Mouse (Mus musculus) hindbrain, embryonic 10.5 days (tissue): ENCODE results near the gene Clca3a1. TPM values are rescaled to one million over a fixed set of nuclear protein-coding genes. Genes with fewer than 3 reads are reported as not detected.

Experiments
- DNase-seq: peaks from one replicate; pipeline ENCODE4 v3.0.0-alpha.2; 2017; ENCODE audit warnings: low spot score
- H3K27ac ChIP-seq: fragments of 300-500 bp; sonication (generic); 2 replicates; pipeline ENCODE4 v1.5.1; 2016; ENCODE audit warnings: mild to moderate bottlenecking, moderate library complexity
- H3K27me3 ChIP-seq: fragments of 300-500 bp; sonication (generic); 2 replicates; pipeline ENCODE4 v1.6.1; 2016; ENCODE audit warnings: mild to moderate bottlenecking; ENCODE audit not compliant: poor library complexity, insufficient read depth, severe bottlenecking
- H3K36me3 ChIP-seq: fragments of 300-500 bp; sonication (generic); 2 replicates; pipeline ENCODE4 v1.6.1; 2016; ENCODE audit warnings: mild to moderate bottlenecking, moderate library complexity
- H3K4me1 ChIP-seq: fragments of 300-500 bp; sonication (generic); replicated peaks from 2 replicates; pipeline ENCODE4 v1.6.1; 2016; ENCODE audit warnings: mild to moderate bottlenecking
- H3K4me3 ChIP-seq: fragments of 300-500 bp; sonication (generic); 2 replicates; pipeline ENCODE4 v1.5.1; 2016; ENCODE audit warnings: mild to moderate bottlenecking, moderate library complexity
- H3K9me3 ChIP-seq: fragments of 300-500 bp; sonication (generic); 2 replicates; pipeline ENCODE4 v1.6.1; 2016; ENCODE audit warnings: mild to moderate bottlenecking, moderate library complexity
- WGBS: fragments of 180-500 bp; shearing (Covaris S2); methylation state at CpG from one replicate; pipeline ENCODE4 v1.1.7; 2016; 5-methylcytosine and 5-hydroxymethylcytosine counted together
- polyA plus RNA-seq: library from polyadenylated mRNA; unstranded; fragments of >200 nt; fragmentation: Nextera tagmentation; extraction: Ambion mirVana; gene quantifications from 2 replicates; pipeline ENCODE4 v1.2.1, GENCODE M21; 2016

Gene Clca3a1
- polyA plus RNA-seq, 1 experiment from 2014 or later = not detected

DNA sequence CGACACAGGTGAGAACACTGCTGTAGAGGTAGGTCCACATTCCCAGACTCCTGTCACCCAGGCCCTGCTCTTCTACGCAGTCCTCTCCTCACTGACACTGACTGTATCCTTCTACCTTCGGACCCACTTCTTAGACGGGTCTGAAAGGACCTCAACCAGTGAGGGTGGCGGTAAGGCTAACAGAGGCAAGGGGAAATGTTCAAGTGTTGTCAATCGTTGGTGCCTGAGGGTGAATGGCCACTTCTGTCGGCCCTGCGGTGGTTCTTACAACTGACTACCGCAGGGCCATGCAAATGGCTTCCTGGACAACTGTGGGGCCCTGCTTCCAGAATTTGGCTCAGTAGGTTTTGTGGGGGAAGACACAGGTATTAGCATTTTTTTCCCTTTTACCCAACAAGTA is 73.2 kb downstream of the Clca3a1 start:
- peaks cover 26% of the 10 kb centered on the region for H3K36me3 ChIP-seq
- no peaks in the 10 kb centered on the region for H3K27me3 ChIP-seq
- WGBS = 94% methylated on average over 9 of the region's 9 CpGs
- H3K27ac ChIP-seq = no peak overlapping the region
- H3K4me1 ChIP-seq = peaks cover 6% of the 10 kb centered on the region
- DNase-seq = no peak
- H3K4me3 ChIP-seq = no peak overlapping the region
- H3K9me3 ChIP-seq = no peaks in the 10 kb centered on the region

DNA sequence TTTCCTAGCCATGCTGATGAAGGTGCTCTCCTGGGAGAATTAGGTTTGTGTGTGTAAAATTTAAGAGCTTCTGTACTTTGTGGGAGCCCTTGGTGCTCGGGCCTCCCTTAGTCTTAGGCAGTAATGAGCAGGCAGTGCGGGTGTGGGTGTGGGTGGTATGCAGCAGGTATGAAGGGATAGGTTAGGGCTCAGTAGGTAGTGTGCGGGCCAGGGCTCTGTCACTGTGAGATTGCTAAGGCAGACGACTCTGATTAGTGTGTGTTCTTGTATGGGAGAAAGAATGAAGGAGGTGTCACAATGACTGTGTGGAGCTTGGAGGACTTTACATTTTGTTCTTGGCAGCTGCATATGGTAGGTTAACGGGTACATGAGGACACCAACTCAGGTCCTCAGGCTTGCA is 74.6 kb downstream of the Clca3a1 start:
- H3K36me3 ChIP-seq = peaks cover 20% of the 10 kb centered on the region
- no peak for DNase-seq
- WGBS = 93% methylated on average over 5 of the region's 5 CpGs
- H3K9me3 ChIP-seq = no peaks in the 10 kb centered on the region
- peaks cover 6% of the 10 kb centered on the region for H3K4me1 ChIP-seq
- H3K27ac ChIP-seq = no peak overlapping the region
- H3K27me3 ChIP-seq = no peaks in the 10 kb centered on the region
- H3K4me3 ChIP-seq = no peak overlapping the region

DNA sequence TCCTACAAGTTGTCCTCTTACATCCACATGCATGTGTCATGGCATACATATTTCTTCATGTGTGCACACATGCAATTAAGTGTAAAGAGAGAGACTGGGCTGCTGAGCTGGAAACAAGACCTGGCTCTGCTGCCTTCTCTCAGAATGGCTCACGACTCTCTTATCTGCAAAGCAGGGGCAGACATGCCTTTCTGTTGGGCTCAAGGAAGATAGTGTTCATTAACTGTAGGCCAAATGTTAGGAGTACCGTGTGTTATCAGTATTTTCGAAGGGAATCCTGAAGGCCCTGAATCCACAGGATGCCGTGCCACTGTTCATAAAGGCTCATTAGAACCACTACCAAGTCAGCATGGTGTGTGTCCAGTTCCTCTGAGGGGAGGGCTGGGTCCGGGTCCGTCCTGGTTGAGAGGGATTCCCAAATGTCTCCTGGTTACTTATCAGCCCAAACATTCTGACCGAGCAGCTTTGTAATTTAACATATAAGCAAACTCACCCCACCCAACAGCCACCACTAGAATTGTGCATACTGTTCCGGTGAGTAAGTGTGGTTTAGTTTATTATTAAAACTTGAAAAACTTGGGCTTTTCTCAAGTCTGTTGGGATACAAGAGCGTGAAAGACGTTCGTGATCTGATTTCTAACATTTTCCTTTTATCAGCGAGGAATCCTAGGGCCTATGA is 77.5 kb downstream of the Clca3a1 start:
- Histone ChIP-seq H3K4me1 (0 out of 2 replicates have a peak, but pooled peaks cover 4% of the 10 kb centered on the region), H3K27me3 (no peaks in the 10 kb centered on the region), H3K27ac (no peak overlapping the region), H3K36me3 (peaks cover 5% of the 10 kb centered on the region; the same call in 1 of the 2 replicates), H3K4me3 (no peak overlapping the region), H3K9me3 (no peaks in the 10 kb centered on the region)
- DNase-seq = no peak
- 92% methylated on average over 12 of the region's 12 CpGs for WGBS

DNA sequence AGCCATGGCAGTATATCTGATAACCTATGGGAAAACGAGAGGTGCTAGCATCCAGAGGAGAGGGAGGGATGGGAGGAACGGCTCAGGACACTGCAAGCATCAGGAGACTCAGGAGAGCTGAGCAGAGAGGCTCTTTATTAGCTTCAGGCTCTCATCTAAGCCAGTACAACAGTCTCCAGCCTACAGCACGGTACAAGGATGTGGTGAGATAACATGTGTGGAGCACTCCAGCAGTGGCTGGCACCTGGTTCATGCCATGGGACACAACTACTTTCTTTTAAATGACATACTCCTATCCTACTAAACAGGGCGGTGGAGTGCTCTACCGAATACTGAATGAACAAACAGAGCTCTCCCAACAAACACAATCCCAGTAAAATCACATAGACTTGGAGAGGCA is 79.2 kb downstream of the Clca3a1 start:
- H3K9me3 ChIP-seq = no peaks in the 10 kb centered on the region
- 86% methylated on average over 5 of the region's 5 CpGs for WGBS
- H3K27ac ChIP-seq = no peak overlapping the region
- no peak for DNase-seq
- 0 out of 2 replicates have a peak, but pooled peaks cover 4% of the 10 kb centered on the region for H3K4me1 ChIP-seq
- H3K36me3 ChIP-seq = peaks cover 2% of the 10 kb centered on the region; the same call in 1 of the 2 replicates
- no peak overlapping the region for H3K4me3 ChIP-seq
- no peaks in the 10 kb centered on the region for H3K27me3 ChIP-seq

DNA sequence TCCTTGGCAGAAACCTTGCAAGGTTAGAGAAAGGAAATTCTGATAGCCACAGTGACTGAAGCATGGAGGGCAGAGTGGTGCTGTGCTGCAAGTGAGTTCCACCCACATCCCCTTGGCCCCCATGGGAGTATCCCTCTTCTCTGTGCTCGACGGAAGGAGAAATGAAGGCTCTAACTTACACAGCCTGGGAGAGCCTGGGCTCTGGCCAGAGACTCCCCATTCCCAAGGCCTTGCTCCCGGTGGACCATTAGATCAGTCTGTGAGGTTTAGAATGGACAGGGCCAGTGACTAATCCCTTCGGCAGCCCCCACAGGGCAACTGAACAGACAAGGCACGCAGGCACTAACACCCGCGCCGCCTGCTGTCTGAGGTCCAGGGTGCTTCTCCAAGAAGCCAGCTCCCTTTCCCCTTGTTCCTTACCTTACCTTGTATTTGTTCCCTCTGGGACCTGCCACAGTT is 81.0 kb downstream of the Clca3a1 start:
- Histone ChIP-seq H3K4me3 (no peak overlapping the region), H3K27ac (no peak overlapping the region), H3K27me3 (no peaks in the 10 kb centered on the region), H3K36me3 (no peaks in the 10 kb centered on the region), H3K4me1 (0 out of 2 replicates have a peak, but pooled peaks cover 4% of the 10 kb centered on the region), H3K9me3 (no peaks in the 10 kb centered on the region)
- 84% methylated on average over 8 of the region's 8 CpGs for WGBS
- no peak for DNase-seq

Other genes starting within 250 kb of the Clca3a1 start
- 12.6 and 13.3 TPM in 2 replicates for gene Hs2st1, start 190.8 kb downstream of the Clca3a1 start, polyA plus RNA-seq
- gene Selenof, start 190.7 kb downstream of the Clca3a1 start, polyA plus RNA-seq = 484 and 487 TPM in 2 replicates
- 75.9 and 82.2 TPM in 2 replicates for gene Sh3glb1, start 40.6 kb downstream of the Clca3a1 start, polyA plus RNA-seq
- gene Clca3a2, start 58.5 kb upstream of the Clca3a1 start, polyA plus RNA-seq = not detected in 2 replicates
- gene Clca3b, start 88.4 kb upstream of the Clca3a1 start, polyA plus RNA-seq = not detected in 2 replicates
- gene Clca4b, start 171.6 kb upstream of the Clca3a1 start, polyA plus RNA-seq = not detected in 2 replicates
- 0.05 TPM in 1 of 2 replicates, not detected in the other for gene Clca4a, start 214.1 kb upstream of the Clca3a1 start, polyA plus RNA-seq